Mouse (Mus musculus): Measurements from ENCODE around the gene Rnf167. TPM values are rescaled to one million over a fixed set of nuclear protein-coding genes. Genes with fewer than 3 reads are reported as not detected.

Rnf167 gene
- polyA plus RNA-seq (2016; fragmentation: Nextera tagmentation; extraction: Ambion mirVana): 73.6 and 86.1 TPM in 2 replicates

DNA sequence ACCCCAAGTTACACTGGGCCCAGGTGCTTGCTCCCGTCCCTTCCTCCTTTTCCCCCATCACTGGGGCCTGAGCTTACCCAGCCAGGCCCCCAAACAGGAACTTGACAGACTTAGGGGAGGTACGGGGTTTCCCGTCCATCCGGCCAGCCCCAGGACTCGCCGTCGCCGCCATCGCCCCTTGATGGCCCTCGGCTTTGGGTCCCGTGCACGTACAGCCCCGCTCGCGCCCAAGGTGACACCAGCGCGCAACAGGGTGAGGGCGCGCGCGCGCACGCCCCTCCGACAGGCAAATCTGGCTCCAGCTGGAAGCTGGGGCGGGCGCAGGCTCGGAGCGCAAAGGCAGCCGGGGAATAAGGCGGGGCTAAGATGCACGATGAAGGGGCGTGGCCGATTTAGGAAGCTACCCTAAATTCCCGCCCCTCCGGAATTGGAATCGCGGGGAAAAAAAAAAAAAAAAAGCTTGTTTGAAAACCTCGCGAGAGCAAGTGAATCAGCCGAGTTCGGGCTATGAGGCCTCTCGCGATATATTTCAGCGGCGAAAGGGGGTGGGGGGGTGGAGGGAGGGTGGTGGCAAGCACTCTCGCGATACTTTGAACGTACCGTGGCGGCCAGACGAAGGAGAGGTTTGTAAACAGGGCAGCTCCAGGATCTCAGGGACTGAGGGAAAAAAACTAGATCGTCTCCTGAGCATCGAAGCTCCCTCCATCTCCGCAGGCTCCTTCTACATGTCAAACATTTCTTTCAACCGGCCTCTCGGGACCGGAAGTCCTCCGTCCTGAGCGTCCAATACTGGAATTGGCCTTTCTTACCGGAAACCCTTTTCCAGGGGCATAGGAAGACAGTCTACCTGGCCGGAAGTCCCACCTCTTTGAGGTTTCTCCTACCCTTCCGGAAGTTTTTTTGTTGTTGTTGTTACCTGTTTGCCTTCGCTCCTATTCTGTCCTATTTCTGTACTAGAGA lies at the start of gene Rnf167, which contains the start of gene Slc25a11:
Rnf167 (plus strand) TSS at position 545 of the 960 bp plus-strand sequence.
Slc25a11 (minus strand) TSS at position 789 of the 960 bp plus-strand sequence.
- Histone ChIP-seq H3K4me1 (peaks cover 67% of the 10 kb centered on the region), H3K36me3 (peaks cover 64% of the 10 kb centered on the region), H3K4me2 (peak within 1 kb of the TSS; percentile 96), H3K27ac (peak within 1 kb of the TSS; percentile 99), H3K9ac (peak within 1 kb of the TSS; percentile 88), H3K27me3 (replicated peaks) (no peaks in the 10 kb centered on the region), H3K4me3 (peak within 1 kb of the TSS; percentile 74), H3K9me3 (replicated peaks) (no peaks in the 10 kb centered on the region)
- peak; percentile 81 for ATAC-seq
- under 1% methylated on average over 63 of the region's 63 CpGs for WGBS (ENCODE audit: insufficient replicate concordance)

DNA sequence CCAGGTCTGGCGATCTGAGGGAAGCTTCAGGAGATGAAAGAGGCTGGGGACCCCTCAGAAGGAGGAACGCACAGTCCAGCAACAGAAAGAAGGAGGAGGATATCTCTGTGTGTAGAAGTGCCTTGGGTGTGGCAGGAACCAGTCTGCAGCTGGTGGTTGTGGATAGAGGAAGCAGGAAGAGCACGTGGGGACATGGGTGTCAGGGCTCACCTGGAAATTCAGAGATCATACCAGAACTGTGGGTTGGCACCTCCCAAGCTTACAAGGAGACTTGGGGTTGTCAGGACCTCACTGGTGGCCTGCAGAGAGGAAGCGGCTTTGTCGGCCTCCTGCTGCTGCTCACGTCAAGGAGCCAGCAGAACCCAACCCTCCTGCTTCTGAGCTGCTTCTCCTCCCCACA lies 49.7 kb upstream of the Rnf167 start:
- peak; percentile 68 for ATAC-seq
- Histone ChIP-seq H3K4me3 (no peak overlapping the region), H3K9ac (no peak overlapping the region), H3K27ac (no peak overlapping the region), H3K36me3 (peaks cover 51% of the 10 kb centered on the region), H3K4me1 (peaks cover 41% of the 10 kb centered on the region), H3K4me2 (peak overlapping the region; percentile 10), H3K27me3 (replicated peaks) (no peaks in the 10 kb centered on the region), H3K9me3 (replicated peaks) (no peaks in the 10 kb centered on the region)
- WGBS (ENCODE audit: insufficient replicate concordance): 33% methylated on average over 6 of the region's 6 CpGs

DNA sequence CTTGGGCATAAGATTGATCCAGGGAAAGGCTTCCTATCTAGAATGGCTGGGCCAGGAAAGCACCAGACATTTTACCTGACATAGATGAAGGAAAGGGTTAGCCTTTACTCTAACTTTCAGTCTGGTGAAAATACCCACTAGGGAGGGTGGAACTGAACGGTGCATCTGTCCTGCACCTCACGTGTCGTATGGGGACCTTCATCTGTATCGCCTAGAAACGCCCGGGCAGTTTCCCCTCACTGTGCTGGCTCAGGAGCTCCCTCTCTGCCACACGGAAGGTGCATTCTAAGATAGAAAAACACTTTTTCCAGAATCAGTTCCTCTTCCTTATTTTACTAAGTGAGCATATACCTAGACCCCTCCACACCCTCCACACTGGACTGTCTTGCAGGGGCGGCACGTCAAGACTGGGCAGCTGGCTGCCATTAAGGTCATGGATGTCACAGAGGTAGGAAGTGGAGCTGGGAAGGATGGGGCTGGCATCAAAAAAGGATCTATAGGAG lies 48.5 kb upstream of the Rnf167 start:
- 81% methylated on average over 9 of the region's 9 CpGs for WGBS (ENCODE audit: insufficient replicate concordance)
- no peak for ATAC-seq

DNA sequence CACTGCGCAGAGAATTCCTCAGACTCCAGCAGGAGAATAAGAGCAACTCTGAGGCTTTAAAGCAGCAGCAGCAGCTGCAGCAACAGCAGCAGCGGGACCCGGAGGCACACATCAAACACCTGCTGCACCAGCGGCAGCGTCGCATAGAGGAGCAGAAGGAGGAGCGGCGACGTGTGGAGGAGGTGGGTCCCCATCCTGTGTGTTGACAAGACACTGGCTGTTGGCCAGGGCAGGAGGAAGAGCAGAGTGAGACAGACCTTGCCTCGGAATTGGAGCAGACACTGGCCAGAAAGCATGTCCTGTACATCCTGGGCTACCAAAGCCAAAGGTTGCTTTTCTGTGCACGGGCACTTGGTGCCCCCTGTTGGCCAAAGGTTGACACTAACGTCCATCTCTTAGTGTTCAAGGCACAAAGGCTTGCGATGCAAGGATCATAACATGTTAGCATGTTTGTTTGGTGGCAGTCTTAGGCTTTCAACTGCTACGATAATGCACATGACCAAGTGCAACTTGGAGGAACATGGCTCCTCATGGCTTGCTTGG lies 41.9 kb upstream of the Rnf167 start:
- ATAC-seq: no peak
- Histone ChIP-seq H3K9ac (no peak overlapping the region), H3K27ac (no peak overlapping the region), H3K36me3 (peaks cover 92% of the 10 kb centered on the region), H3K27me3 (replicated peaks) (no peaks in the 10 kb centered on the region), H3K9me3 (replicated peaks) (no peaks in the 10 kb centered on the region), H3K4me3 (no peak overlapping the region), H3K4me1 (0 out of 2 replicates have a peak, but pooled peaks cover 4% of the 10 kb centered on the region), H3K4me2 (no peak overlapping the region)
- WGBS (ENCODE audit: insufficient replicate concordance): 60% methylated on average over 14 of the region's 14 CpGs

More for the DNA sequence above, 48.5 kb upstream of the Rnf167 start:
- Histone ChIP-seq H3K4me2 (no peak overlapping the region), H3K9ac (no peak overlapping the region), H3K36me3 (peaks cover 62% of the 10 kb centered on the region), H3K4me1 (peaks cover 38% of the 10 kb centered on the region), H3K27me3 (replicated peaks) (no peaks in the 10 kb centered on the region), H3K4me3 (no peak overlapping the region), H3K27ac (no peak overlapping the region), H3K9me3 (replicated peaks) (no peaks in the 10 kb centered on the region)

DNA sequence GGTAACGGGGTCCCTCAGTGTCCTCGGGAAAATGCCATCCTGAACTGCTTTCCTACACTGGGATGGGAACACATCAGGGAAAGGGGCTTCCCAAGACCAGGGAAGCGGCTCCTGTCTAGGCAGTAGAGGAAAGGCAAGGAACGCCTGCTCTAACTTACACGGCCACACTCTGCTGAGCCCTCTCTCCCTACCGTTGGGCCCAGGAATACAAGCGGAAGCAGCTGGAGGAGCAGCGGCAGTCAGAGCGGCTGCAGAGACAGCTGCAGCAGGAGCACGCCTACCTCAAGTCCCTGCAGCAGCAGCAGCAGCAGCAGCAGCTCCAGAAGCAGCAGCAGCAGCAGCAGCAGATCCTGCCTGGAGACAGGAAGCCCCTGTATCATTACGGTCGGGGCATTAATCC lies 40.3 kb upstream of the Rnf167 start:
- H3K36me3 ChIP-seq: peaks cover 99% of the 10 kb centered on the region
- no peaks in the 10 kb centered on the region for H3K9me3 ChIP-seq (replicated peaks)
- H3K4me3 ChIP-seq: no peak overlapping the region
- H3K9ac ChIP-seq: no peak overlapping the region
- WGBS (ENCODE audit: insufficient replicate concordance): 77% methylated on average over 12 of the region's 12 CpGs
- 0 out of 2 replicates have a peak, but pooled peaks cover 4% of the 10 kb centered on the region for H3K4me1 ChIP-seq
- no peak overlapping the region for H3K4me2 ChIP-seq
- H3K27me3 ChIP-seq (replicated peaks): no peaks in the 10 kb centered on the region
- ATAC-seq: no peak
- H3K27ac ChIP-seq: no peak overlapping the region

DNA sequence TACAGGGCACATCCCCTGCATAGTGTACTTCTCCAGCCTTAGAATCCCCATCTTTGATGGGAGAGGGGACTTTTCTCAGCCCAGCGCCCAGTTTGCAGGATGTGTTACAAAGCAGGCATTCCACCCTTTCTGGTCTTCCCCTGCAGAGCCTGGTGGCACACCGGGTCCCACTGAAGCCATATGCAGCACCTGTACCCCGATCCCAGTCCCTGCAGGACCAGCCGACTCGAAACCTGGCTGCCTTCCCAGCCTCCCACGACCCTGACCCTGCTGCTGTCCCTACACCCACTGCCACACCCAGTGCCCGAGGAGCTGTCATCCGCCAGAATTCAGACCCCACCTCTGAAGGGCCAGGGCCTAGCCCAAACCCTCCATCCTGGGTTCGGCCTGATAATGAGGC lies 39.4 kb upstream of the Rnf167 start:
- Histone ChIP-seq H3K9me3 (replicated peaks) (no peaks in the 10 kb centered on the region), H3K27ac (no peak overlapping the region), H3K4me1 (0 out of 2 replicates have a peak, but pooled peaks cover 6% of the 10 kb centered on the region), H3K27me3 (replicated peaks) (no peaks in the 10 kb centered on the region), H3K4me3 (no peak overlapping the region), H3K9ac (no peak overlapping the region), H3K36me3 (peaks cover 98% of the 10 kb centered on the region), H3K4me2 (no peak overlapping the region)
- 74% methylated on average over 9 of the region's 9 CpGs for WGBS (ENCODE audit: insufficient replicate concordance)
- ATAC-seq: no peak

DNA sequence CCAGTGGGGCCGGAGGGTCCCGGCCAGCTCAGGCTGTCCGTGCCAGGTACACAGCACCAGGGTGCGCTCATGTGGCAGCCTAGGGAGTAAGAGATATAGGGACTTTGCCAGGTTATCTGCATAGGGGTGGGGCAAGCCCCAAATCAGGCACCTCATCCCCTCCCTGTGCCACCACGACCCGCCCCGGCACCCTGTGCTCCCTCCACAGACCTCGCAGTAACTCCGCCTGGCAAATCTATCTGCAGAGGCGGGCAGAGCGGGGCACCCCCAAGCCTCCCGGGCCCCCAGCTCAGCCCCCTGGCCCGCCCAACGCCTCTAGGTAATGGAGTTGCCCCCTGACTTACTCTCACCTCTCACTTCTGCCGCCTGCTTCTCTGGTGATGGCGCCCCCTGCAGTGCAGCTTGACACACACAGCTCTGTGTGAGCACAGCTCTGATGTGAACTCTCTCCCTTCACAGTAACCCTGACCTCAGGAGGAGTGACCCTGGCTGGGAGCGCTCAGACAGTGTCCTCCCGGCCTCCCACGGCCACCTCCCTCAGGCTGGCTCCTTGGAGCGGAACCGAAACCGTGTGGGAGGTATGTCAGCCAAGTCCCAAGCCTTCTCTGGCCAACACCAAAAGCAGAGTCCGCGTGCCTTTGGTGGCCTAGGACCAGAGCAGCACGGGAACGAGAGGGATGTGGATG lies 38.5 kb upstream of the Rnf167 start:
- Histone ChIP-seq H3K36me3 (peaks cover 99% of the 10 kb centered on the region), H3K9ac (no peak overlapping the region), H3K4me3 (no peak overlapping the region), H3K9me3 (replicated peaks) (no peaks in the 10 kb centered on the region), H3K4me1 (0 out of 2 replicates have a peak, but pooled peaks cover 12% of the 10 kb centered on the region), H3K27me3 (replicated peaks) (no peaks in the 10 kb centered on the region), H3K27ac (no peak overlapping the region), H3K4me2 (no peak overlapping the region)
- no peak for ATAC-seq
- 88% methylated on average over 26 of the region's 26 CpGs for WGBS (ENCODE audit: insufficient replicate concordance)

DNA sequence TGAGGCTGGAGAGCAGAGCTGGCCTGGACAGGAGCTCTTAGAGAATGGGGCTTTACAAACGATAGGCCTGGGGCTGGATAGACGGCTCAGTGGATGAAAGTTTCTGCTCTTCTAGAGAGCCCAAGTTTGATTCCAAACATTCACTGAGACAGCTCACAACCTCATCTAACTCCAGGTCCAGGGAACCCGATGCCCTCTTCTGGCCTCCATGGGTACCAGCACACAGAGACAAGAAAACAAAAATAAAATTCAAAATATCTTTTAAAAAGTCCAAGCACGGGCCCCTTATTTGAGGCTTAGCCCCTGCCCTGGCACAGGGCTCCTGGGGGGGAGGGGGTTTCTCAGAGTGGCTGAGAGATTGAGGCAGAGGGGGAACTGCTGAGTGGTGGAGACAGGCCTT lies 36.3 kb upstream of the Rnf167 start:
- peaks cover under 1% of the 10 kb centered on the region for H3K27me3 ChIP-seq (replicated peaks)
- no peaks in the 10 kb centered on the region for H3K9me3 ChIP-seq (replicated peaks)
- 72% methylated on average over 4 of the region's 4 CpGs for WGBS (ENCODE audit: insufficient replicate concordance)
- H3K27ac ChIP-seq: no peak overlapping the region
- no peak overlapping the region for H3K4me2 ChIP-seq
- peaks cover 26% of the 10 kb centered on the region for H3K4me1 ChIP-seq
- peaks cover 82% of the 10 kb centered on the region for H3K36me3 ChIP-seq
- no peak overlapping the region for H3K4me3 ChIP-seq
- no peak overlapping the region for H3K9ac ChIP-seq
- no peak for ATAC-seq

DNA sequence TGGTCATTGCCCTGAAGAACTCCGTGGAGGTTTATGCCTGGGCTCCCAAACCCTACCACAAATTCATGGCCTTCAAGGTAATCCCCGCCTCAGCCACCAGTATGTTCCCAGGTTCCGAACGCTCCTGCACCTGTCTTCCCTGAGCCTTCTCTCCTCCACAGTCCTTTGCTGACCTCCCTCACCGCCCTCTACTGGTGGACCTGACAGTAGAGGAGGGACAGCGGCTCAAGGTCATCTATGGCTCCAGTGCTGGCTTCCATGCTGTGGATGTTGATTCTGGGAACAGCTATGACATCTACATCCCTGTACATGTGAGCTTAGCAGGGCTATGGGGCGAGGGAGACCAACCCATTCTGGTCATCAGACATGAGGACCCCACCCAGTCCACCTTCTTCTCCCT lies 34.5 kb upstream of the Rnf167 start:
- H3K9ac ChIP-seq: no peak overlapping the region
- peaks cover 30% of the 10 kb centered on the region for H3K4me1 ChIP-seq
- no peak overlapping the region for H3K4me3 ChIP-seq
- peaks cover 15% of the 10 kb centered on the region for H3K27me3 ChIP-seq (replicated peaks)
- no peak overlapping the region for H3K27ac ChIP-seq
- no peaks in the 10 kb centered on the region for H3K9me3 ChIP-seq (replicated peaks)
- 74% methylated on average over 7 of the region's 7 CpGs for WGBS (ENCODE audit: insufficient replicate concordance)
- peaks cover 64% of the 10 kb centered on the region for H3K36me3 ChIP-seq
- no peak for ATAC-seq
- no peak overlapping the region for H3K4me2 ChIP-seq

DNA sequence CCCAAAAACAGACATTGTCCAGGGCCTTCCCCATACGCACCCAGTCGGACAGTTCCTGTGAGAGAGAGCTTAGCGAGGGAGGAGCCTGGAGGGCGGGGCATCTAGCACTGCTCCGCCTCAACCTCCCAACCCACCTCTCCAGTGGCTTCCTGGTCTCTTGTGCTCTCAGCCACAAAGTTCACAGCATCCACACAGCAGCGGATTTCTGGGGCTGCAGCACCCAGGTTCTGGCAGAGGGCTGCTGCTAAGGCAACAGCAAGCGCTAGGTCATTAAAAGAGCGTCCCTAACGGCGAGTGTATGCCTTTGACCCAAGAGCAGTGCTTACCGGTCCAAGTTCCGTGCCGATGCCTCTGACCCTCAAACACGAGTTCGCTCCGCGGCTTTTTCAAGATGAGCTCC lies 32.0 kb upstream of the Rnf167 start:
- peaks cover 20% of the 10 kb centered on the region for H3K27me3 ChIP-seq (replicated peaks)
- ATAC-seq: peak; percentile 86
- H3K4me3 ChIP-seq: peak overlapping the region; percentile 56
- peaks cover 26% of the 10 kb centered on the region for H3K4me1 ChIP-seq
- H3K9me3 ChIP-seq (replicated peaks): no peaks in the 10 kb centered on the region
- 3% methylated on average over 17 of the region's 17 CpGs for WGBS (ENCODE audit: insufficient replicate concordance)
- H3K36me3 ChIP-seq: peaks cover 38% of the 10 kb centered on the region
- no peak overlapping the region for H3K27ac ChIP-seq
- H3K4me2 ChIP-seq: peak overlapping the region; percentile 89
- peak overlapping the region; percentile 61 for H3K9ac ChIP-seq

DNA sequence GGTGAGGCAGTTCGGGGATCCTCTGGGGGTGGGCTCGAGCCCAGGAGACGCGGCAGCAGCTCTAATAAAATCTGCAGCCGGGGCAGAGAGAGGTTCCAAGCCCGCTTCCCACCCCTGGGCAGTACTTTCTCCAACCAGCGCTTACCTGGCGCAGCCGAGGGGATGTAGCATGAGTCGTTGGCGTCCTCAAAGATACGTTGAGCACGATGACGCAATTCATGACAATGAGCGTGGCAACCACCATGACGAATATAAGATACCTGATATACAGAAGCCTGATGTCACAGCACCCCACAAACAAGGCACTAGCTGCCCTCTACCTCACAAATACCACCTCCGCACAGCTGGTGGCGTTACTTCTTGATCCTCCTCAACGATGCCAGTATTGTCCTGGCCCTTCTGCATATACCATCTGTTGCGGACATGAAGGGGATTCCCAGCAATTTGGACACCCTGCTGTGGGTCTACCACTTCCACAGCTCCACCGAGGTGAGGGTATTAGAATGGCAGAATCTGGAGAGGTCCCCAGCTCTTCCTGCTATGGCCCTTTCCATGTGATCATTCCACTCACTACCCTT lies 31.4 kb upstream of the Rnf167 start, which contains the start of gene 4930544D05Rik:
4930544D05Rik (plus strand) TSS at position 333 of the 578 bp plus-strand sequence.
- H3K4me2 ChIP-seq: peak within 1 kb of the TSS; percentile 89
- peaks cover 20% of the 10 kb centered on the region for H3K27me3 ChIP-seq (replicated peaks)
- peaks cover 26% of the 10 kb centered on the region for H3K4me1 ChIP-seq
- H3K9me3 ChIP-seq (replicated peaks): no peaks in the 10 kb centered on the region
- H3K27ac ChIP-seq: no peak within 1 kb of the TSS
- ATAC-seq: no peak
- H3K36me3 ChIP-seq: peaks cover 33% of the 10 kb centered on the region
- 17% methylated on average over 21 of the region's 21 CpGs for WGBS (ENCODE audit: insufficient replicate concordance)
- peak within 1 kb of the TSS; percentile 61 for H3K9ac ChIP-seq
- H3K4me3 ChIP-seq: peak within 1 kb of the TSS; percentile 56
